Mouse (Mus musculus) liver, embryonic 12.5 days (tissue): ENCODE results near the gene Thbs3. TPM values are rescaled to one million over a fixed set of nuclear protein-coding genes. Genes with fewer than 3 reads are reported as not detected.
"Not testable (repeated sequence)": the region's sequence is repeated elsewhere in the genome, so short reads cannot be mapped to it uniquely, and the experiment has no call there.

ENCODE experiments used
- ATAC-seq: fragments of 200-750 bp; cut with Nextera tagmentation; 2 replicates; pipeline ENCODE4 v1.8.0; 2017; ENCODE audit warnings: moderate number of reproducible peaks, mild to moderate bottlenecking, moderate library complexity
- H3K27ac ChIP-seq: fragments of 300-500 bp; sonication (generic); 2 replicates; pipeline ENCODE4 v1.5.1; 2016; ENCODE audit warnings: mild to moderate bottlenecking
- H3K27me3 ChIP-seq: fragments of 300-500 bp; sonication (generic); replicated peaks from 2 replicates; pipeline ENCODE4 v1.6.1; 2016; ENCODE audit warnings: mild to moderate bottlenecking, moderate library complexity
- H3K36me3 ChIP-seq: fragments of 300-500 bp; sonication (generic); 2 replicates; pipeline ENCODE4 v1.6.1; 2016; ENCODE audit warnings: mild to moderate bottlenecking, moderate library complexity
- H3K4me1 ChIP-seq: fragments of 300-500 bp; sonication (generic); 2 replicates; pipeline ENCODE4 v1.6.1; 2016
- H3K4me2 ChIP-seq: fragments of 300-500 bp; sonication (generic); 2 replicates; pipeline ENCODE4 v1.6.1; 2016; ENCODE audit warnings: mild to moderate bottlenecking, moderate library complexity
- H3K4me3 ChIP-seq: fragments of 300-500 bp; sonication (generic); 2 replicates; pipeline ENCODE4 v1.5.1; 2016; ENCODE audit warnings: mild to moderate bottlenecking, moderate library complexity
- H3K9ac ChIP-seq: fragments of 300-500 bp; sonication (generic); 2 replicates; pipeline ENCODE4 v1.6.1; 2016; ENCODE audit warnings: mild to moderate bottlenecking, moderate library complexity
- H3K9me3 ChIP-seq: fragments of 300-500 bp; sonication (generic); replicated peaks from 2 replicates; pipeline ENCODE4 v1.6.1; 2016; ENCODE audit warnings: mild to moderate bottlenecking, moderate library complexity
- WGBS: fragments of 180-500 bp; shearing (Covaris S2); methylation state at CpG from one replicate; pipeline ENCODE4 v1.1.7; 2016; ENCODE audit not compliant: insufficient replicate concordance; 5-methylcytosine and 5-hydroxymethylcytosine counted together
- polyA plus RNA-seq: library from polyadenylated mRNA; unstranded; fragments of >200 nt; fragmentation: Nextera tagmentation; extraction: Ambion mirVana; gene quantifications from 2 replicates; pipeline ENCODE4 v1.2.1, GENCODE M21; 2016

The Thbs3 gene
- polyA plus RNA-seq, 1 experiment from 2014 or later, result 1.7 TPM

DNA sequence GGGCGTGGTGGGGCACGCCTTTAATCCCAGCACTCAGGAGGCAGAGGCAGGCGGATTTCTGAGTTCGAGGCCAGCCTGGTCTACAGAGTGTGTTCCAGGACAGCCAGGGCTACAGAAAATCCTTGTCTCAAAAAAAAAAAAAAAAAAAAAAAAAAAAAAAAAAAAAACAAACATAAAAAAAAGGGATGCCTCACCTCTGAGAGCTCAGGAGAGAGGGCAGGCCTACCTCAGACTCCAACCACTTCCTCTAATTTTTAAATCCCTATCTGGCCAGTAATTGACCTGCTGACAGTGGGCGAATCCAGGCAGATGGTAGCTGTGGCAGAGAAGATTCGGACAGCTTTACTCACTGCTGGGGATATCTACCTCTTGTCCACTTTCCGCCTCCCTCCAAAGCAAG, 1.4 kb downstream of the Thbs3 start:
- not testable (repeated sequence) for H3K27ac ChIP-seq, H3K36me3 ChIP-seq, H3K9me3 ChIP-seq, H3K9ac ChIP-seq, H3K4me2 ChIP-seq, H3K4me3 ChIP-seq, ATAC-seq
- 60% methylated on average over 7 of the region's 7 CpGs for WGBS
- H3K27me3 ChIP-seq, result peaks cover 32% of the 10 kb centered on the region
- peaks cover 37% of the 10 kb centered on the region for H3K4me1 ChIP-seq

DNA sequence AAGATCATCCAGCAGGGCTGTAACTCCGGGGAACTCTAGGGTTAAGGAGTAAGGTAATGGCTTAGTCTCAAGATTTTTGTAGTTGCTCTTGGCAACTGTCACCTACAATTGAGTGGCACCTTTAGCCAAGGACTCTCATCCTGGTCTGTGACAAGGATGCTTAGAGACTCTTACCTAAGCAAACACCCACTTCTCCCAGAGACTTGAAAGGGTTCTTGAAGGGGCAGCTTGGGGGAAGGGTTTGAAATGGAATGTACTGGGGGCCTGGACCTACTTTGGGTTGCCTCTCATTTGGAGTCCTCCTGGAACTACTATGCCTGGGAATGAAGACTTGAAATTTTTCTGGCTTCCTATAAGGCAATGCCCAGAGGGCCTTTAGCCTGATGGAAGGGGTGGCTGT, 3.3 kb downstream of the Thbs3 start:
- no peak for ATAC-seq
- H3K9ac ChIP-seq, result no peak overlapping the region
- peaks cover 18% of the 10 kb centered on the region for H3K4me1 ChIP-seq
- H3K27ac ChIP-seq, result no peak overlapping the region
- H3K4me2 ChIP-seq, result no peak overlapping the region
- WGBS, result 63% methylated on average over 1 of the region's 1 CpGs
- H3K4me3 ChIP-seq, result no peak overlapping the region
- H3K27me3 ChIP-seq, result peaks cover 40% of the 10 kb centered on the region
- H3K9me3 ChIP-seq, result no peaks in the 10 kb centered on the region
- no peaks in the 10 kb centered on the region for H3K36me3 ChIP-seq

DNA sequence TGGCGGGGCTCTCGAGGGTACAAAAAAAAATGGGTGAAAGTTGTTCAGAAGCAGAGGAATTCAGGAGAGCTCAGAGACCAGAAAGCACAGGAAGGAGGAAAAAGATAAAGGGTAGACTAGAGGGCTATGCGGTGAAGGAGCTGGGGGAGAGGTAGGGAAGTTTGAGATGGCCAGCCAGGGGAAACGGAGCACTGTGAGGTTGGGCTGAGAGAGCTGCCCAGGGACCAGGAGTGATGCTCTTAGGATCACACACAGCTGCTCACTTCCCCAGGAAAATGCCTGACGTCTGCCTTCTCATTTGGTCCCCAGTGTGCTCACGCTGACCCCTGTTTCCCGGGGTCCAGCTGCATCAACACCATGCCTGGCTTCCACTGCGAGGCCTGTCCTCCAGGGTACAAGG, 4.6 kb downstream of the Thbs3 start:
- H3K9ac ChIP-seq, result no peak overlapping the region
- H3K36me3 ChIP-seq, result no peaks in the 10 kb centered on the region
- H3K4me2 ChIP-seq, result no peak overlapping the region
- no peak for ATAC-seq
- 24% methylated on average over 8 of the region's 8 CpGs for WGBS
- H3K4me3 ChIP-seq, result no peak overlapping the region
- H3K27me3 ChIP-seq, result peaks cover 53% of the 10 kb centered on the region
- no peaks in the 10 kb centered on the region for H3K9me3 ChIP-seq
- H3K27ac ChIP-seq, result no peak overlapping the region
- peaks cover 13% of the 10 kb centered on the region for H3K4me1 ChIP-seq

DNA sequence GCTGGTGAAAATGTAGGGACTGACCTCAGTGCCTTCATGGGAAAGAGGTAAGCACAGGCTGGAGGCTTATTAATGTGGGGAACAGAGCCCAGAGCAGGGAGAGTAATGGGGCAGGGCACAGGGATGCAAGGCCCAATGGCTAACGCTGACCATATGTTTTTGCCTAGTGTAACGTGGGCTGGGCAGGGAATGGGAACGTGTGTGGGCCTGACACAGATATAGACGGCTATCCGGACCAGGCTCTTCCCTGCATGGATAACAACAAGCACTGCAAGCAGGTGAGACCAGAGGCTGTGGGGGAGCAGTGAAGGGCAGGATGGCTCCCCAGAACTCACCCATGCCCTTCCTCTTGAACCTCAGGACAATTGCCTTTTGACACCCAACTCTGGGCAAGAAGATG, 6.2 kb downstream of the Thbs3 start:
- H3K27me3 ChIP-seq, result peaks cover 59% of the 10 kb centered on the region

DNA sequence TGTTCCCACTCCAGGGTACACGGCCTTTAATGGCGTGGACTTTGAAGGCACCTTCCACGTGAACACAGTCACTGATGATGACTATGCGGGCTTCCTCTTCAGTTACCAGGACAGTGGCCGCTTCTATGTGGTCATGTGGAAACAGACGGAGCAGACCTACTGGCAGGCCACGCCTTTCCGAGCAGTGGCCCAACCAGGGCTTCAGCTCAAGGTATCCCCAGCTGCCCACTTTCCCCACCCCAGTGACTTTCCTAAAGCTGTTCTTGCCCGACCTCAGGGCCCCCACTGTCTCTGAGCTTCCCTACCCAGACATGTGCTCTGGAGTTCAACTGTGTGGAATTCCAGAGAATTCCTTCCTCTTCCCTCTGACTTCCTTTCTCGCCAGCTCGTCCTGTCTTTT, 9.8 kb downstream of the Thbs3 start:
- WGBS, result 56% methylated on average over 11 of the region's 11 CpGs
- Histone ChIP-seq H3K4me2 (no peak overlapping the region), H3K4me1 (peaks cover 31% of the 10 kb centered on the region), H3K4me3 (no peak overlapping the region), H3K9me3 (no peaks in the 10 kb centered on the region), H3K9ac (no peak overlapping the region), H3K36me3 (no peaks in the 10 kb centered on the region), H3K27me3 (peaks cover 77% of the 10 kb centered on the region), H3K27ac (no peak overlapping the region)
- no peak for ATAC-seq

More for the DNA sequence above, 6.2 kb downstream of the Thbs3 start:
- Histone ChIP-seq H3K27ac (no peak overlapping the region), H3K9ac (no peak overlapping the region), H3K9me3 (no peaks in the 10 kb centered on the region), H3K4me3 (no peak overlapping the region), H3K4me2 (no peak overlapping the region), H3K36me3 (no peaks in the 10 kb centered on the region), H3K4me1 (peaks cover 3% of the 10 kb centered on the region; the same call in 1 of the 2 replicates)
- ATAC-seq, result no peak
- 73% methylated on average over 5 of the region's 5 CpGs for WGBS

DNA sequence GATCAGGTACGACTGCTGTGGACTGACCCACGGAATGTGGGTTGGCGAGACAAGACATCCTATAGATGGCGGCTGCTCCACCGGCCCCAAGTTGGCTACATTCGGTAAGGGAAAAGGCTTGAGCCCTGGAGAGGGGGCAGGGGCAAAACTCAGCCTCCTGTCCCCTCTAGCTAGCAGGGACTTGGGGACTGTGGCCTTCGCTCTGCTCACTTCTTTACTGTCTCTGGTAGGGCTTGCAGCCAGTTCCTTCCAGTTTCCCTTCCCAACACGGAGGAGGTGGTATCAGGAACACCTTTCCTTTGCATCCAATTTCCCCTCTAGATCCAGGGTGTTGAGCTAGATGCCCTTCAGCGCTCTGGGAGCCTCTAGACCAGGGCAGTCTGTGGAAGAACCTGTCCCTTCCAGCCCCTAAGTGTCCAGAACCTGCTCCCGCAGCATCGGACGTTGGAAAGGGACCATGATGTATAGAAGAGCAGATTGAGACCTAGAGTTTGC, 10.4 kb downstream of the Thbs3 start:
- H3K4me2 ChIP-seq, result no peak overlapping the region
- no peak overlapping the region for H3K4me3 ChIP-seq
- H3K27ac ChIP-seq, result no peak overlapping the region
- peaks cover 31% of the 10 kb centered on the region for H3K4me1 ChIP-seq
- H3K9me3 ChIP-seq, result no peaks in the 10 kb centered on the region
- H3K9ac ChIP-seq, result no peak overlapping the region
- ATAC-seq, result no peak
- H3K36me3 ChIP-seq, result no peaks in the 10 kb centered on the region
- H3K27me3 ChIP-seq, result peaks cover 83% of the 10 kb centered on the region
- 50% methylated on average over 12 of the region's 12 CpGs for WGBS

DNA sequence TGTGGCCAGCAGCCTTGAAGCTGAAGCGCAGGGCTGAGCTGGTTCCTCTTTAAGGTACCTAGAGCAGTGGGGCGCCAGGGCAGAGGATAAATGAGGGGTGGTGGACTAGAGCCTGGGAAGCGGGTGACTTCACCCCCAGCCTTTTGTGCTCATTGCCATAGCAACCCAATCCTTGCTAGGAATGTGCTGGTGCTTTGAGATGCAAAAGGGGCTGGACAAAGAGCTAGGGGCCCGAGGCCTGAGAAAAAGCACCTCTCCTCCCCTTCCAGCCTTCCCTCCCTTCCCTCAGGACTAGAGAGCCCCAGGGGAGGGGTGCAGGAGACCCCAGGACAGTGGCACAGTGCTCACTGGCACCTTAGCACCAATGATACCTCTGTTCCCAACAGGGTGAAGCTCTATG, 10.9 kb downstream of the Thbs3 start:
- H3K27me3 ChIP-seq, result peaks cover 87% of the 10 kb centered on the region
- H3K36me3 ChIP-seq, result no peaks in the 10 kb centered on the region
- no peak overlapping the region for H3K9ac ChIP-seq
- ATAC-seq, result no peak
- H3K4me3 ChIP-seq, result no peak overlapping the region
- no peak overlapping the region for H3K27ac ChIP-seq
- no peak overlapping the region for H3K4me2 ChIP-seq
- H3K9me3 ChIP-seq, result no peaks in the 10 kb centered on the region
- WGBS, result 29% methylated on average over 4 of the region's 4 CpGs
- H3K4me1 ChIP-seq, result peaks cover 31% of the 10 kb centered on the region

DNA sequence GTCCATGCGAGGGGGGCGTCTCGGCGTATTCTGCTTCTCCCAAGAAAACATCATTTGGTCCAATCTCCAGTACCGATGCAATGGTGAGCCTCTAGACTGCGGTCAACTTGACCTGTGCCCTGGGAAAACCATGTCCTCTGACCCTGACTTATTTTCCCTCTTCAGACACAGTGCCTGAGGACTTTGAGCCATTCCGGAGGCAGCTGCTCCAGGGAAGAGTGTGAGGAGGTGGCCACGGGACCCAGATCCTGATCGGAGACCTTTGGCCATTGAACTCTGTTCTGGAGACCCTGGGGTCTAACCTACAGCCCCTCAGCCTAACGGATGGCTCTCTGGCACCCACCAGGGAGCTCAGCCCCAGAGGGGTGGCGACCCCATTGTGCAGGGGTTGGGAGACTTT, 11.4 kb downstream of the Thbs3 start:
- Histone ChIP-seq H3K4me3 (no peak overlapping the region), H3K27ac (no peak overlapping the region)

DNA sequence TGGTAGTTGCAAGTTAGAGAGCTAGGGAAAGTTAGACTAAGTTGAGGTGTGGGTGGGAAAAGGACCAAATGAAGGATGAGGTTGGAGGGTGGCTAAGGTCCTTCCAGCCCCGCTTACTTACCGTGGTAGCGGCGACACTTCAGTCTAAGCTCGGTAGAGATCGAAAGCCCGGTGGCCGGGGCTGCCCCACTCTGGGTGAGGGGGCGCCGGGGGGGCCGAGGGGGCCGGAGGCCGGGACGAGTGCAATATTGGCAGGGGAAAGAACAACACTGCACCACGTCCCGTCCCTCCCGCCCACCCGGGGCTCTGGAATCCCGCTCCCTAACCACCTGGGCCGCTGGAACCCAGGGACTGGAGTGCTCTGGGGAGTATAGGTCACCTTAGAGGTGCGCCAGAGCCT, 11.9 kb downstream of the Thbs3 start, which contains the start of gene Mtx1:
Gene Mtx1, minus strand, starts transcription at position 189 of the 400 bp plus-strand sequence.
- Histone ChIP-seq H3K4me2 (peak within 1 kb of the TSS; percentile 76), H3K9me3 (no peaks in the 10 kb centered on the region), H3K27me3 (peaks cover 89% of the 10 kb centered on the region), H3K4me1 (peaks cover 31% of the 10 kb centered on the region), H3K36me3 (no peaks in the 10 kb centered on the region), H3K4me3 (peak within 1 kb of the TSS; percentile 55), H3K9ac (peak within 1 kb of the TSS; percentile 1), H3K27ac (no peak within 1 kb of the TSS)
- WGBS, result 10% methylated on average over 21 of the region's 21 CpGs
- ATAC-seq, result no peak

More for the DNA sequence above, 11.4 kb downstream of the Thbs3 start:
- Histone ChIP-seq H3K4me2 (0 out of 2 replicates have a peak overlapping the region, but pooled peaks have one; percentile 9), H3K4me1 (peaks cover 31% of the 10 kb centered on the region), H3K9me3 (no peaks in the 10 kb centered on the region), H3K9ac (no peak overlapping the region), H3K36me3 (no peaks in the 10 kb centered on the region), H3K27me3 (peaks cover 87% of the 10 kb centered on the region)
- no peak for ATAC-seq
- 37% methylated on average over 11 of the region's 11 CpGs for WGBS

DNA sequence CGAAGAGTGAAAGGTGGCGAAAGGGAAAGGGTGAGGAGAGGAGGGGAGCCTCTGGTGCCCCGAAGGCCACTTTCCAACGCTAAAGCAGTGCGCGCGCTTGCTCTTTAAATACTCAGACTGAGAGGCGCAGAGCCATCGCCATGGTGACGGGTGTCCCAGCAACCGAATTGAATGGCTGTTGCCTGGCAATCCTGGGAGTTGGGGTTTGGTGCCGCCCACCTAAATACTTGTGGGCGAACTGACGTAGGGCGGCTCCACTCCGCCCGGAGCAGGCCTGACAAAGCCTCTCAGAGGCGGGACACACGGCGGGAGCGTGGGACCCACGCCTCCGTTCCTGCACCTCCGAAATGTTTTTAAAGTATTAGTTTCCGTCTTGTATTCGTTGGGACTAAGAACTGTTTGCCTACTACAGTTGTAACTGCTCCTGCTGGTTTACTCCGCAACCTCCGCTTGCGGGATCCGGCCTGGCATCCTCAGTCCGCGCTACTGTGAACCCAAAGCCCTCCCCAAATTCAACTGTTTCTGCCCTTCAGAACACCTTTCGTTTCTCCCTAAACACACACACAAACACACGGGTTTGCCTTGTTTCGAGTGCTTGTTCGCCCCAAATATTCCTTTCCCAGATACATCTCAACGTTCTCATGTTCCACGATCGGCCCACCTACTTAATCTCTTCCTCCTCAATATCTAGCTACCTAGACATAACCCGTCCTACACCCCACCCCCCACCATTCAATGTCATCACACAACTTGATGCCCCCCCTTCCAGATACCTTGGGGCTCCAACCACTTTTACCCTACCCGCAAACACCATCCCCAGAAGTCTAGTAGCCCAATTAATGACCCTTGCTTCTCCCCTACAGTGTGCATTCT, 12.6 kb downstream of the Thbs3 start:
- H3K9ac ChIP-seq, result peak overlapping the region; percentile 1
- peak overlapping the region; percentile 55 for H3K4me3 ChIP-seq
- no peak overlapping the region for H3K27ac ChIP-seq
- peaks cover 32% of the 10 kb centered on the region for H3K4me1 ChIP-seq
- H3K9me3 ChIP-seq, result no peaks in the 10 kb centered on the region
- peak overlapping the region; percentile 76 for H3K4me2 ChIP-seq
- peaks cover 95% of the 10 kb centered on the region for H3K27me3 ChIP-seq
- no peaks in the 10 kb centered on the region for H3K36me3 ChIP-seq
- 6% methylated on average over 41 of the region's 41 CpGs for WGBS
- ATAC-seq, result peak; percentile 35

DNA sequence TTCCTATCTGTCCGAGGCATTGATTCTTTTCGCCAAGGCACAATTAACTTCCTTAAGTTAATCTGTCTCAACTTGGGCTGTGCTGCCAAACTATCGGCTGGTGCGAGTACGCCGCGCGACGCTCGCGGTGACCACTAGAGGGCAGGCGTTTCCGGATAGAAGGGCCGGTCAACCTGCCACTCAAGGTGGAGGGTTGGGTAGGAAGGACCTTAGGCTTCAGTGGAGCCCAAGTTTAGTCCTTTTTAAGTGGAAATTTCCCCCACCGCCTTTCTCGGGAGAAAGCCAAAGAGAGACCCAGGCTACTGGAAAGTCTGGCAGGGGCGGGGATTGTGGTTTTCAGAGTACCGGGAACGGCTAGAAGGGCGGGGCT, 13.2 kb downstream of the Thbs3 start:
- H3K36me3 ChIP-seq, result no peaks in the 10 kb centered on the region
- no peaks in the 10 kb centered on the region for H3K9me3 ChIP-seq
- H3K4me3 ChIP-seq, result peak overlapping the region; percentile 55
- peak overlapping the region; percentile 76 for H3K4me2 ChIP-seq
- under 1% methylated on average over 20 of the region's 20 CpGs for WGBS
- peak; percentile 54 for ATAC-seq
- peaks cover 96% of the 10 kb centered on the region for H3K27me3 ChIP-seq
- H3K4me1 ChIP-seq, result peaks cover 34% of the 10 kb centered on the region
- H3K9ac ChIP-seq, result peak overlapping the region; percentile 59
- H3K27ac ChIP-seq, result no peak overlapping the region

DNA sequence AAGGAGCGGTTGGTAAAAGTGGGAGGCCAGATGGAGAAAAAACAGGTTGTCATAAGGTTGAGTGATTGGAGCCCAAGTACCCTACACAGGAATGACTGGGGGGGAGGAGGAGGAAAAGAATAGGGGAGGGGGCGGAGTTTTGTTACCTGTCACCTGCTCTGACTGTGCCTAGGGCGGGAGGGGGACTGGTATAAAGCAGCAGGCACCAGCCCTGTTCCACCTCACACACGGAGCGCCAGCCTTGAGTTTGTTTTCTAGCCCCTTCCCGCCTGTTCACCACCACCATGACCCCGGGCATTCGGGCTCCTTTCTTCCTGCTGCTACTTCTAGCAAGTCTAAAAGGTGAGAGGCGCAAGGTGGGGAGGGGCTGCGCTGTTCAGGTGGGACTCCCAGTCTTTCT, 13.9 kb downstream of the Thbs3 start, which contains the start of gene Muc1:
Gene Muc1, plus strand, starts transcription at position 222 of the 400 bp plus-strand sequence.
- Histone ChIP-seq H3K36me3 (no peaks in the 10 kb centered on the region), H3K4me3 (peak within 1 kb of the TSS; percentile 55), H3K27ac (no peak within 1 kb of the TSS), H3K9me3 (no peaks in the 10 kb centered on the region), H3K9ac (peak within 1 kb of the TSS; percentile 59), H3K4me1 (peaks cover 34% of the 10 kb centered on the region), H3K4me2 (peak within 1 kb of the TSS; percentile 76), H3K27me3 (peaks cover 89% of the 10 kb centered on the region)
- 40% methylated on average over 9 of the region's 10 CpGs for WGBS
- no peak for ATAC-seq
